10 mouse cellular contexts compared by ENCODE assay signal in the genomic region with DNA sequence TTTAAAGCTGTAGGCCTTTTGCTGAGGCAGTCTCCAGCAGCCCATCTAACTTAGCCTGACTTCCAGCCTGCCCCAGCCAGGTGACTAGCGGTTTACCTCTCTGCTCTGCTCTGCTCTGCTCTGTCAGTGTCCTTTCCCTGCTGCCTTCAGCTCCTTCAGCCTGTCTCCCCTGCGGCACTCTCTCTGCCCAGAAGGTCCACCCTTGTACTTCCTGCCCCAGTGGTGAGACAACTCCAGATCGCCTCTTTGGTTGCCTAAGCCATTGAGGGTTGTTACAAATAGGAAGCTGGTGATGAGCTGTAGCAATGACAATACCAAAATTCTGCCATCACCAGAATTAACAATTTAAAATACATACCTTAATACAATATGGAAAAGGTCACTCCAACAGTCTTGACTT.
"Had no signal": no experiment of that assay in that cellular context is flagged by ENCODE, and none has a peak within 500 bp of the region (broad histone marks: within the 10 kb centered on the region; RNA-seq: fewer than 3 reads in every experiment).

No protein-coding gene starts in this region.

- ATAC-seq: liver, postnatal 0 days; midbrain, embryonic 13.5 days had no signal

- DNase-seq: kidney, adult 2 months; kidney, postnatal 14 days; layer of hippocampus, adult 9-11 months; layer of hippocampus, postnatal 36 days; liver; liver, embryonic 13.5 days; liver, postnatal 0 days; thymus, adult 18-20 months; thymus, postnatal 36 days had no signal
